Mouse (Mus musculus): ENCODE measurements around the gene Nid1. TPM values are rescaled to one million over a fixed set of nuclear protein-coding genes. Genes with fewer than 3 reads are reported as not detected.
"Not testable (repeated sequence)": the region's sequence is repeated elsewhere in the genome, so short reads cannot be mapped to it uniquely, and the experiment has no call there.

Gene Nid1
- total and polyA plus RNA-seq, 2 experiments from 2014 or later = 21.6 to 53.5 TPM

- Histone ChIP-seq H3K9me3 (ENCODE audit: low read length) (no peaks in the 10 kb centered on the region), H3K4me3 (ENCODE audit: low read depth, low read length) (no peak overlapping the region), H3K36me3 (ENCODE audit: insufficient read depth) (no peaks in the 10 kb centered on the region), H3K4me1 (ENCODE audit: insufficient read depth) (no peaks in the 10 kb centered on the region), H3K27ac (ENCODE audit: low read depth, low read length) (no peak overlapping the region), H3K9ac (no peak overlapping the region), H3K4me2 (ENCODE audit: low read depth) (no peak overlapping the region), H3K27me3 (ENCODE audit: insufficient read depth, low read length) (no peaks in the 10 kb centered on the region)
- TF ChIP-seq CTCF (IDR thresholded peaks at IDR 0.05; ENCODE audit: low read depth) = no peak
- DNase-seq = no peak
- WGBS = 80% methylated on average over 2 of the region's 2 CpGs
- ATAC-seq = no peak
Measured at GRCm38 (mm10) chr13:13537272-13538015, 100.1 kb downstream of the Nid1 start.

GRCm38 (mm10) chr13:13538585-13539300 lies 101.4 kb downstream of the Nid1 start:
- WGBS = 16% methylated on average over 4 of the region's 4 CpGs
- Histone ChIP-seq H3K9ac (no peak overlapping the region), H3K9me3 (ENCODE audit: low read length) (no peaks in the 10 kb centered on the region), H3K27me3 (ENCODE audit: insufficient read depth, low read length) (no peaks in the 10 kb centered on the region), H3K27ac (ENCODE audit: low read depth, low read length) (no peak overlapping the region), H3K4me2 (ENCODE audit: low read depth) (no peak overlapping the region), H3K36me3 (ENCODE audit: insufficient read depth) (no peaks in the 10 kb centered on the region), H3K4me3 (ENCODE audit: low read depth, low read length) (no peak overlapping the region), H3K4me1 (ENCODE audit: insufficient read depth) (no peaks in the 10 kb centered on the region)
- ATAC-seq (peak; percentile 36), DNase-seq (no peak)
- no peak for TF ChIP-seq CTCF (IDR thresholded peaks at IDR 0.05; ENCODE audit: low read depth)

GRCm38 (mm10) chr13:13543073-13543472 lies 105.7 kb downstream of the Nid1 start:
- not testable (repeated sequence) for ATAC-seq; H3K4me1 ChIP-seq (ENCODE audit: insufficient read depth); H3K9me3 ChIP-seq (ENCODE audit: low read length); H3K36me3 ChIP-seq (ENCODE audit: insufficient read depth); H3K9ac ChIP-seq; DNase-seq; H3K27ac ChIP-seq (ENCODE audit: low read depth, low read length); H3K4me3 ChIP-seq (ENCODE audit: low read depth, low read length); H3K27me3 ChIP-seq (ENCODE audit: insufficient read depth, low read length); H3K4me2 ChIP-seq (ENCODE audit: low read depth)
- peak; percentile 51 for TF ChIP-seq CTCF (IDR thresholded peaks at IDR 0.05; ENCODE audit: low read depth)
- WGBS = 92% methylated on average over 10 of the region's 10 CpGs

- Histone ChIP-seq H3K27me3 (ENCODE audit: insufficient read depth, low read length) (no peaks in the 10 kb centered on the region), H3K4me1 (ENCODE audit: insufficient read depth) (no peaks in the 10 kb centered on the region; the same call in 1 of the 2 replicates), H3K27ac (ENCODE audit: low read depth, low read length) (no peak overlapping the region), H3K4me2 (ENCODE audit: low read depth) (no peak overlapping the region), H3K9me3 (ENCODE audit: low read length) (no peaks in the 10 kb centered on the region), H3K9ac (no peak overlapping the region), H3K4me3 (ENCODE audit: low read depth, low read length) (no peak overlapping the region), H3K36me3 (ENCODE audit: insufficient read depth) (no peaks in the 10 kb centered on the region)
- WGBS = 54% methylated on average over 3 of the region's 3 CpGs
- ATAC-seq = peak; percentile 93
- DNase-seq = peak; percentile 71
- no peak for TF ChIP-seq CTCF (IDR thresholded peaks at IDR 0.05; ENCODE audit: low read depth)
Measured at GRCm38 (mm10) chr13:13546792-13547191, 109.4 kb downstream of the Nid1 start.

GRCm38 (mm10) chr13:13547889-13548288 lies 110.5 kb downstream of the Nid1 start:
- H3K27ac ChIP-seq (ENCODE audit: low read depth, low read length) = no peak overlapping the region
- TF ChIP-seq CTCF (IDR thresholded peaks at IDR 0.05; ENCODE audit: low read depth) = no peak
- ATAC-seq (no peak), DNase-seq (no peak)
- 94% methylated on average over 4 of the region's 4 CpGs for WGBS
- no peaks in the 10 kb centered on the region; the same call in 1 of the 2 replicates for H3K4me1 ChIP-seq (ENCODE audit: insufficient read depth)
- no peaks in the 10 kb centered on the region for H3K27me3 ChIP-seq (ENCODE audit: insufficient read depth, low read length)
- H3K4me3 ChIP-seq (ENCODE audit: low read depth, low read length) = no peak overlapping the region
- no peak overlapping the region for H3K4me2 ChIP-seq (ENCODE audit: low read depth)
- H3K9ac ChIP-seq = no peak overlapping the region
- no peaks in the 10 kb centered on the region for H3K36me3 ChIP-seq (ENCODE audit: insufficient read depth)
- H3K9me3 ChIP-seq (ENCODE audit: low read length) = no peaks in the 10 kb centered on the region

- Histone ChIP-seq H3K4me3 (ENCODE audit: low read depth, low read length) (no peak overlapping the region), H3K4me2 (ENCODE audit: low read depth) (no peak overlapping the region), H3K4me1 (ENCODE audit: insufficient read depth) (no peaks in the 10 kb centered on the region; the same call in 1 of the 2 replicates), H3K27ac (ENCODE audit: low read depth, low read length) (no peak overlapping the region), H3K36me3 (ENCODE audit: insufficient read depth) (no peaks in the 10 kb centered on the region), H3K27me3 (ENCODE audit: insufficient read depth, low read length) (no peaks in the 10 kb centered on the region), H3K9ac (no peak overlapping the region), H3K9me3 (ENCODE audit: low read length) (no peaks in the 10 kb centered on the region)
- ATAC-seq (no peak), DNase-seq (no peak)
- TF ChIP-seq CTCF (IDR thresholded peaks at IDR 0.05; ENCODE audit: low read depth) = no peak
- WGBS = 81% methylated on average over 6 of the region's 6 CpGs
Measured at GRCm38 (mm10) chr13:13548431-13549190, 111.3 kb downstream of the Nid1 start.

Measured in forebrain, postnatal 0 days (tissue).